Mouse (Mus musculus): ENCODE measurements at regions not wholly inside any gene's neighbourhood (a gene's known extent, or its start where the extent isn't known, plus 50 kb on each side); places are given as distances from the start of the nearest gene placed in this dataset.

GRCm38 (mm10) chr16:9498301-9498700 is 497.1 kb downstream of the Grin2a start:
- TF ChIP-seq CTCF (IDR thresholded peaks at IDR 0.05; ENCODE audit: control insufficient read depth, insufficient read depth, insufficient replicate concordance, low read depth, low read length): no peak
- TF ChIP-seq POLR2A (IDR thresholded peaks at IDR 0.05; ENCODE audit: control insufficient read depth, low read depth, low read length): no peak

Data from testis, adult 2 months (tissue).